ENCODE assay signal across 22 mouse cellular contexts in genomic region chr8:47824182-47824581, GRCm38 (mm10). TPM values are rescaled to one million over a fixed set of nuclear protein-coding genes. Genes with fewer than 3 reads are reported as not detected.
DNase-seq lines count a peak whose midpoint lies in the region; ATAC-seq and TF ChIP-seq lines count a peak whose summit lies in the region.
"Had no signal": no experiment of that assay in that cellular context is flagged by ENCODE, and none has a peak within 500 bp of the region (broad histone marks: within the 10 kb centered on the region; RNA-seq: fewer than 3 reads in every experiment).

Cldn22 (plus strand) TSS chr8:47824482.

- peak; percentile 59 for ATAC-seq in frontal cortex, adult (ENCODE audit: low TSS enrichment)
- no peak for ATAC-seq in midbrain, embryonic 11.5 days (ENCODE audit: low FRiP score)
- no peak for ATAC-seq in midbrain, embryonic 13.5 days
- peak; percentile 22; the same call in 1 of the 2 replicates for ATAC-seq in forebrain, embryonic 13.5 days
- ATAC-seq in intestine, embryonic 15.5 days = no peak
- ATAC-seq: hindbrain, postnatal 0 days had no signal

- H3K4me2 ChIP-seq in midbrain, embryonic 11.5 days = no peak within 1 kb of the TSS
- no peak within 1 kb of the TSS for H3K4me2 ChIP-seq in midbrain, embryonic 13.5 days (replicated peaks)
- H3K4me2 ChIP-seq in forebrain, embryonic 13.5 days = 0 out of 2 replicates have a peak within 1 kb of the TSS, but pooled peaks have one; percentile 3
- no peak within 1 kb of the TSS for H3K4me2 ChIP-seq in intestine, embryonic 15.5 days (replicated peaks)
- H3K4me2 ChIP-seq: liver, embryonic 13.5 days; lung, embryonic 15.5 days had no signal

- TF ChIP-seq CTCF in cerebellum, adult 2 months (IDR thresholded peaks at IDR 0.05; ENCODE audit: borderline replicate concordance, insufficient read depth, low read depth, low read length) = no peak

- no peak within 1 kb of the TSS for H3K9ac ChIP-seq in midbrain, embryonic 11.5 days (ENCODE audit: low read length)
- no peak within 1 kb of the TSS for H3K9ac ChIP-seq in midbrain, embryonic 13.5 days (replicated peaks)
- no peak within 1 kb of the TSS for H3K9ac ChIP-seq in forebrain, embryonic 13.5 days
- no peak within 1 kb of the TSS for H3K9ac ChIP-seq in intestine, embryonic 15.5 days
- H3K9ac ChIP-seq: liver, embryonic 13.5 days; lung, embryonic 15.5 days had no signal

- no peaks in the 10 kb centered on the region for H3K36me3 ChIP-seq in midbrain, embryonic 11.5 days (ENCODE audit: control insufficient read depth, insufficient read depth, low read length)
- 0 out of 2 replicates have a peak, but pooled peaks cover 2% of the 10 kb centered on the region for H3K36me3 ChIP-seq in midbrain, embryonic 13.5 days
- H3K36me3 ChIP-seq in forebrain, embryonic 13.5 days (ENCODE audit: poor library complexity, severe bottlenecking) = no peaks in the 10 kb centered on the region
- no peaks in the 10 kb centered on the region for H3K36me3 ChIP-seq in intestine, embryonic 15.5 days
- H3K36me3 ChIP-seq: liver, embryonic 13.5 days had no signal

- 44% methylated on average over 13 of the region's 13 CpGs for WGBS in midbrain, embryonic 11.5 days
- WGBS in midbrain, embryonic 13.5 days = 32% methylated on average over 13 of the region's 13 CpGs
- WGBS in forebrain, embryonic 13.5 days = 8% methylated on average over 13 of the region's 13 CpGs
- WGBS in cerebellum, adult 2 months = 65% methylated on average over 13 of the region's 13 CpGs
- WGBS in intestine, embryonic 15.5 days = 71% methylated on average over 13 of the region's 13 CpGs

- no peak for DNase-seq in frontal cortex, postnatal 10 days (ENCODE audit: low spot score in 2 of 2)
- peak; percentile 86 for DNase-seq in midbrain, embryonic 11.5 days (ENCODE audit: low spot score, missing footprints)
- peak; percentile 37 for DNase-seq in testis, postnatal 10 days (ENCODE audit: low spot score)
- no peak for DNase-seq in cerebellum, adult 2 months
- DNase-seq: adrenal gland, postnatal 25 days; cerebellum, adult 9-11 months; kidney, adult 18-20 months; kidney, postnatal 10 days; liver, embryonic 13.5 days; right cerebral cortex, adult 18-20 months; thymus, postnatal 36 days had no signal

- no peak within 1 kb of the TSS for H3K27ac ChIP-seq in midbrain, embryonic 11.5 days (ENCODE audit: low read depth, low read length)
- no peak within 1 kb of the TSS for H3K27ac ChIP-seq in midbrain, embryonic 13.5 days
- no peak within 1 kb of the TSS for H3K27ac ChIP-seq in forebrain, embryonic 13.5 days
- no peak within 1 kb of the TSS for H3K27ac ChIP-seq in cerebellum, adult 2 months (ENCODE audit: insufficient read depth, low read length)
- no peak within 1 kb of the TSS for H3K27ac ChIP-seq in intestine, embryonic 15.5 days
- H3K27ac ChIP-seq: hindbrain, postnatal 0 days; liver, embryonic 13.5 days; lung, embryonic 15.5 days had no signal

- no peaks in the 10 kb centered on the region for H3K27me3 ChIP-seq in midbrain, embryonic 11.5 days (ENCODE audit: control insufficient read depth, insufficient read depth, low read length)
- no peaks in the 10 kb centered on the region for H3K27me3 ChIP-seq in midbrain, embryonic 13.5 days
- H3K27me3 ChIP-seq in forebrain, embryonic 13.5 days = no peaks in the 10 kb centered on the region
- H3K27me3 ChIP-seq in cerebellum, adult 2 months (ENCODE audit: control insufficient read depth, insufficient read depth, low read length) = no peaks in the 10 kb centered on the region
- H3K27me3 ChIP-seq in intestine, embryonic 15.5 days (replicated peaks) = no peaks in the 10 kb centered on the region
- H3K27me3 ChIP-seq: CH12.LX; liver, embryonic 13.5 days; lung, embryonic 15.5 days had no signal

- H3K4me3 ChIP-seq in midbrain, embryonic 11.5 days (ENCODE audit: low read depth, low read length) = no peak within 1 kb of the TSS
- no peak within 1 kb of the TSS for H3K4me3 ChIP-seq in midbrain, embryonic 13.5 days (replicated peaks)
- H3K4me3 ChIP-seq in forebrain, embryonic 13.5 days = no peak within 1 kb of the TSS
- no peak within 1 kb of the TSS for H3K4me3 ChIP-seq in cerebellum, adult 2 months (replicated peaks; ENCODE audit: insufficient read depth, low read depth, low read length)
- H3K4me3 ChIP-seq in intestine, embryonic 15.5 days (replicated peaks) = no peak within 1 kb of the TSS
- H3K4me3 ChIP-seq: layer of hippocampus, adult 2 months; liver, embryonic 13.5 days; lung, embryonic 15.5 days had no signal

- no peak for TF ChIP-seq POLR2A in cerebellum, adult 2 months (IDR thresholded peaks at IDR 0.05; ENCODE audit: borderline replicate concordance, insufficient read depth, low read length)

- peaks cover 3% of the 10 kb centered on the region; the same call in 1 of the 2 replicates for H3K4me1 ChIP-seq in midbrain, embryonic 11.5 days (ENCODE audit: control insufficient read depth, insufficient read depth, low read length)
- 0 out of 2 replicates have a peak, but pooled peaks cover 9% of the 10 kb centered on the region for H3K4me1 ChIP-seq in midbrain, embryonic 13.5 days (replicated peaks)
- H3K4me1 ChIP-seq in forebrain, embryonic 13.5 days = peaks cover 13% of the 10 kb centered on the region
- no peaks in the 10 kb centered on the region for H3K4me1 ChIP-seq in cerebellum, adult 2 months (ENCODE audit: control insufficient read depth, insufficient read depth, low read length)
- 0 out of 2 replicates have a peak, but pooled peaks cover 2% of the 10 kb centered on the region for H3K4me1 ChIP-seq in intestine, embryonic 15.5 days (replicated peaks)
- H3K4me1 ChIP-seq: liver, embryonic 13.5 days; lung, embryonic 15.5 days had no signal

- no peaks in the 10 kb centered on the region for H3K9me3 ChIP-seq in midbrain, embryonic 11.5 days (ENCODE audit: control insufficient read depth, low read length)
- H3K9me3 ChIP-seq in midbrain, embryonic 13.5 days = no peaks in the 10 kb centered on the region
- H3K9me3 ChIP-seq in forebrain, embryonic 13.5 days (replicated peaks) = no peaks in the 10 kb centered on the region
- H3K9me3 ChIP-seq in intestine, embryonic 15.5 days = no peaks in the 10 kb centered on the region
- H3K9me3 ChIP-seq: liver, embryonic 13.5 days; lung, embryonic 15.5 days had no signal

RNA-seq across cellular contexts. Expression of gene Cldn22, which starts in this region (rescaled TPM):
- not detected in 2 replicates for polyA plus RNA-seq in midbrain, embryonic 11.5 days (2014; fragmentation: Nextera tagmentation; extraction: Ambion mirVana)
- not detected in 2 replicates for polyA plus RNA-seq in midbrain, embryonic 13.5 days (2015; fragmentation: Nextera tagmentation; extraction: Ambion mirVana)
- polyA plus RNA-seq in forebrain, embryonic 13.5 days (2015; fragmentation: Nextera tagmentation; extraction: Ambion mirVana) = not detected in 2 replicates
- polyA plus RNA-seq in cerebellum, adult 2 months (2012; rRNA removed) = 0.11 and 0.22 TPM in 2 replicates
- not detected in 2 replicates for polyA plus RNA-seq in intestine, embryonic 15.5 days (2015; fragmentation: Nextera tagmentation; extraction: Ambion mirVana)
- polyA plus RNA-seq: hindbrain, postnatal 0 days; limb, embryonic 11.5 days; liver, embryonic 13.5 days; lung, embryonic 15.5 days; midbrain, postnatal 0 days; small intestine, adult 2 months had no signal

Comparison
In these comparisons a context has a peak if more than half of its experiments do, and no peak if none do; other contexts are left out.
1. Peak in DNase-seq in midbrain, embryonic 11.5 days; RNA of the gene not detected or under 1 TPM.
2. Peak in ATAC-seq and H3K4me2 ChIP-seq in forebrain, embryonic 13.5 days; RNA of the gene not detected or under 1 TPM.